Mouse (Mus musculus): ENCODE results near the gene Wdr27.

DNA sequence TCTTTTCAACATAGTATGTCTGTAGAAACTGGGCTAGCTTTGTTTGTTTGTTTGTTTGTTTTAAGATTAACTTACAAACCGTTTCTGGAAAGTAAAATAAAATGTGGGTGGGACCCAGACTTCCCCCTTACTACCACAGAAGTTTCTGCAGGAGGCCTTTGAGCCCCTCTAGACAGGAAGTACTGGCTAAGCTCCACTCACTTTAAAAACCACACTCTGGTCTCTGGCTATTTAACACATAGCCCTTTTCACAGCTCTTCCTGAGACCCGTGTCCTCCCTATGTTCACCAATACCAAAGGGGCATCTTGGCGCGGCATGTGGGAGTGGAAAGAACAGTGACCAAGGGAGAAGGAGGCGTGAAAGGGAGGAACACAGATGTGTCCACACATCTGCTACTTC lies 127.7 kb downstream of the Wdr27 start:
- TF ChIP-seq CTCF (IDR thresholded peaks at IDR 0.05; ENCODE audit: low read depth, low read length): no peak
- no peak for TF ChIP-seq POLR2A (IDR thresholded peaks at IDR 0.05; ENCODE audit: borderline replicate concordance, low read depth, low read length)
